Mouse (Mus musculus) CH12.LX (cell line): ENCODE data around the gene Trim29.

Experiments
- CTCF ChIP-seq, 2 experiments: IDR thresholded peaks in 1 of 2; conservative IDR thresholded peaks in 1 of 2; 2 replicates each; pipeline ENCODE4 v1.5.1; 2011 to 2012; ENCODE audit warnings: low read depth in 2 of 2, low read length in 2 of 2, improper control_type of control experiment in 1 of 2, inconsistent platforms in 1 of 2, mild to moderate bottlenecking in 1 of 2, moderate library complexity in 1 of 2
- E2F4 ChIP-seq: IDR thresholded peaks from 2 replicates; pipeline ENCODE4 v1.6.1; 2011; ENCODE audit warnings: low read depth, low read length, improper control_type of control experiment; ENCODE audit not compliant: insufficient replicate concordance
- EP300 ChIP-seq: IDR thresholded peaks from 2 replicates; pipeline ENCODE4 v1.6.1; 2011; ENCODE audit warnings: low read length, improper control_type of control experiment
- HCFC1 ChIP-seq: IDR thresholded peaks from 2 replicates; pipeline ENCODE4 v1.6.1; 2012; ENCODE audit warnings: low read depth, mild to moderate bottlenecking, inconsistent platforms, low read length, improper control_type of control experiment
- KAT2A ChIP-seq: IDR thresholded peaks from 2 replicates; pipeline ENCODE4 v1.6.1; 2012; ENCODE audit warnings: low read length, improper control_type of control experiment, inconsistent platforms; ENCODE audit not compliant: insufficient replicate concordance
- MAX ChIP-seq: IDR thresholded peaks from 2 replicates; pipeline ENCODE4 v1.6.1; 2011; ENCODE audit warnings: low read length, improper control_type of control experiment
- POLR2A ChIP-seq: IDR thresholded peaks from 2 replicates; pipeline ENCODE4 v1.6.1; 2011; ENCODE audit warnings: low read depth, mild to moderate bottlenecking, improper control_type of control experiment, low read length
- TCF12 ChIP-seq: IDR thresholded peaks from 2 replicates; pipeline ENCODE4 v1.6.1; 2014; ENCODE audit warnings: low read depth, mild to moderate bottlenecking, inconsistent platforms, low read length, improper control_type of control experiment
- ZNF384 ChIP-seq: IDR thresholded peaks from 2 replicates; pipeline ENCODE4 v1.6.1; 2012; ENCODE audit warnings: low read depth, low read length, improper control_type of control experiment, inconsistent platforms

- TF ChIP-seq CTCF (conservative IDR thresholded peaks at IDR 0.05 in 1 of 2, IDR thresholded peaks at IDR 0.05 in 1 of 2; ENCODE audit: low read depth in 2 of 2, low read length in 2 of 2) (peak; percentile 84 to 95), E2F4 (no peak), EP300 (no peak), KAT2A (no peak), POLR2A (no peak), HCFC1 (no peak), MAX (no peak), ZNF384 (no peak), TCF12 (no peak)
Measured at GRCm38 (mm10) chr9:43284284-43284683, 26.4 kb upstream of the Trim29 start.
